Mouse (Mus musculus): ENCODE data around the gene Tpm1. TPM values are rescaled to one million over a fixed set of nuclear protein-coding genes. Genes with fewer than 3 reads are reported as not detected.

The Tpm1 gene
- total and polyA plus RNA-seq, 2 experiments from 2014 or later = 124 to 177 TPM

- 75% methylated on average over 12 of the region's 12 CpGs for WGBS
- H3K4me1 ChIP-seq (ENCODE audit: insufficient read depth, low read length) = no peaks in the 10 kb centered on the region
- H3K27ac ChIP-seq (ENCODE audit: low read depth, low read length) = no peak overlapping the region
- no peak overlapping the region for H3K4me2 ChIP-seq (ENCODE audit: low read depth, low read length, poor library complexity, severe bottlenecking)
- H3K27me3 ChIP-seq (ENCODE audit: insufficient read depth, low read length) = no peaks in the 10 kb centered on the region
- TF ChIP-seq CTCF (IDR thresholded peaks at IDR 0.05) = no peak
- DNase-seq (ENCODE audit: low spot score) = no peak
- H3K36me3 ChIP-seq (ENCODE audit: insufficient read depth, low read length) = peaks cover 64% of the 10 kb centered on the region
- ATAC-seq (ENCODE audit: low FRiP score) = no peak
- no peak overlapping the region for H3K9ac ChIP-seq (replicated peaks; ENCODE audit: low read length, poor library complexity, severe bottlenecking)
- H3K4me3 ChIP-seq (ENCODE audit: low read depth, low read length) = no peak overlapping the region
- no peaks in the 10 kb centered on the region for H3K9me3 ChIP-seq (ENCODE audit: low read length)
Observed at GRCm38 (mm10) chr9:67028133-67028724, 21.0 kb downstream of the Tpm1 start.

- TF ChIP-seq CTCF (IDR thresholded peaks at IDR 0.05) = no peak
- WGBS = 89% methylated on average over 7 of the region's 7 CpGs
- H3K27me3 ChIP-seq (ENCODE audit: insufficient read depth, low read length) = no peaks in the 10 kb centered on the region
- H3K4me2 ChIP-seq (ENCODE audit: low read depth, low read length, poor library complexity, severe bottlenecking) = no peak overlapping the region
- no peaks in the 10 kb centered on the region for H3K9me3 ChIP-seq (ENCODE audit: low read length)
- H3K4me1 ChIP-seq (ENCODE audit: insufficient read depth, low read length) = no peaks in the 10 kb centered on the region
- DNase-seq (ENCODE audit: low spot score) = no peak
- no peak for ATAC-seq (ENCODE audit: low FRiP score)
- H3K27ac ChIP-seq (ENCODE audit: low read depth, low read length) = no peak overlapping the region
- H3K4me3 ChIP-seq (ENCODE audit: low read depth, low read length) = no peak overlapping the region
- H3K9ac ChIP-seq (replicated peaks; ENCODE audit: low read length, poor library complexity, severe bottlenecking) = no peak overlapping the region
- peaks cover 62% of the 10 kb centered on the region for H3K36me3 ChIP-seq (ENCODE audit: insufficient read depth, low read length)
Observed at GRCm38 (mm10) chr9:67026890-67027289, 22.3 kb downstream of the Tpm1 start.

GRCm38 (mm10) chr9:67026061-67026460 is 23.1 kb downstream of the Tpm1 start:
- H3K9ac ChIP-seq (replicated peaks; ENCODE audit: low read length, poor library complexity, severe bottlenecking) = no peak overlapping the region
- 96% methylated on average over 7 of the region's 7 CpGs for WGBS
- no peak overlapping the region for H3K4me2 ChIP-seq (ENCODE audit: low read depth, low read length, poor library complexity, severe bottlenecking)
- DNase-seq (ENCODE audit: low spot score) (no peak), ATAC-seq (ENCODE audit: low FRiP score) (no peak)
- no peaks in the 10 kb centered on the region for H3K9me3 ChIP-seq (ENCODE audit: low read length)
- H3K4me3 ChIP-seq (ENCODE audit: low read depth, low read length) = no peak overlapping the region
- H3K27ac ChIP-seq (ENCODE audit: low read depth, low read length) = no peak overlapping the region
- H3K36me3 ChIP-seq (ENCODE audit: insufficient read depth, low read length) = peaks cover 56% of the 10 kb centered on the region
- no peaks in the 10 kb centered on the region for H3K4me1 ChIP-seq (ENCODE audit: insufficient read depth, low read length)
- no peak for TF ChIP-seq CTCF (IDR thresholded peaks at IDR 0.05)
- no peaks in the 10 kb centered on the region for H3K27me3 ChIP-seq (ENCODE audit: insufficient read depth, low read length)

- no peak for TF ChIP-seq CTCF (IDR thresholded peaks at IDR 0.05)
- Histone ChIP-seq H3K4me1 (ENCODE audit: insufficient read depth, low read length) (no peaks in the 10 kb centered on the region), H3K4me3 (ENCODE audit: low read depth, low read length) (no peak overlapping the region), H3K36me3 (ENCODE audit: insufficient read depth, low read length) (peaks cover 48% of the 10 kb centered on the region), H3K9ac (replicated peaks; ENCODE audit: low read length, poor library complexity, severe bottlenecking) (no peak overlapping the region), H3K27me3 (ENCODE audit: insufficient read depth, low read length) (no peaks in the 10 kb centered on the region), H3K9me3 (ENCODE audit: low read length) (no peaks in the 10 kb centered on the region), H3K4me2 (ENCODE audit: low read depth, low read length, poor library complexity, severe bottlenecking) (no peak overlapping the region), H3K27ac (ENCODE audit: low read depth, low read length) (no peak overlapping the region)
- 93% methylated on average over 17 of the region's 17 CpGs for WGBS
- DNase-seq (ENCODE audit: low spot score) = no peak
- ATAC-seq (ENCODE audit: low FRiP score) = no peak
Observed at GRCm38 (mm10) chr9:67024889-67025692, 24.1 kb downstream of the Tpm1 start.

GRCm38 (mm10) chr9:67023371-67023770 is 25.8 kb downstream of the Tpm1 start:
- Histone ChIP-seq H3K36me3 (ENCODE audit: insufficient read depth, low read length) (peaks cover 35% of the 10 kb centered on the region), H3K4me2 (ENCODE audit: low read depth, low read length, poor library complexity, severe bottlenecking) (no peak overlapping the region), H3K4me3 (ENCODE audit: low read depth, low read length) (no peak overlapping the region), H3K9ac (replicated peaks; ENCODE audit: low read length, poor library complexity, severe bottlenecking) (no peak overlapping the region), H3K4me1 (ENCODE audit: insufficient read depth, low read length) (no peaks in the 10 kb centered on the region), H3K27ac (ENCODE audit: low read depth, low read length) (no peak overlapping the region), H3K27me3 (ENCODE audit: insufficient read depth, low read length) (no peaks in the 10 kb centered on the region), H3K9me3 (ENCODE audit: low read length) (no peaks in the 10 kb centered on the region)
- no peak for DNase-seq (ENCODE audit: low spot score)
- ATAC-seq (ENCODE audit: low FRiP score) = no peak
- 96% methylated on average over 9 of the region's 9 CpGs for WGBS
- no peak for TF ChIP-seq CTCF (IDR thresholded peaks at IDR 0.05)

- ATAC-seq (ENCODE audit: low FRiP score) = no peak
- Histone ChIP-seq H3K36me3 (ENCODE audit: insufficient read depth, low read length) (peaks cover 21% of the 10 kb centered on the region), H3K4me3 (ENCODE audit: low read depth, low read length) (no peak overlapping the region), H3K4me2 (ENCODE audit: low read depth, low read length, poor library complexity, severe bottlenecking) (no peak overlapping the region), H3K9ac (replicated peaks; ENCODE audit: low read length, poor library complexity, severe bottlenecking) (no peak overlapping the region), H3K27ac (ENCODE audit: low read depth, low read length) (no peak overlapping the region), H3K4me1 (ENCODE audit: insufficient read depth, low read length) (no peaks in the 10 kb centered on the region), H3K9me3 (ENCODE audit: low read length) (no peaks in the 10 kb centered on the region), H3K27me3 (ENCODE audit: insufficient read depth, low read length) (no peaks in the 10 kb centered on the region)
- TF ChIP-seq CTCF (IDR thresholded peaks at IDR 0.05) = no peak
- 83% methylated on average over 2 of the region's 2 CpGs for WGBS
- DNase-seq (ENCODE audit: low spot score) = no peak
Observed at GRCm38 (mm10) chr9:67020063-67020462, 29.1 kb downstream of the Tpm1 start.
